33 mouse cellular contexts compared by ENCODE assay signal in genomic region chr13:49762208-49762607, GRCm38 (mm10). TPM values are rescaled to one million over a fixed set of nuclear protein-coding genes. Genes with fewer than 3 reads are reported as not detected.
"Had no signal": no experiment of that assay in that cellular context is flagged by ENCODE, and none has a peak within 500 bp of the region (broad histone marks: within the 10 kb centered on the region; RNA-seq: fewer than 3 reads in every experiment).

No protein-coding gene starts in this region.

- H3K9ac ChIP-seq: kidney, embryonic 15.5 days; liver, embryonic 13.5 days had no signal

- H3K36me3 ChIP-seq: kidney, embryonic 15.5 days; liver, embryonic 13.5 days had no signal

- H3K27me3 ChIP-seq: kidney, embryonic 15.5 days; liver, embryonic 13.5 days had no signal

- H3K27ac ChIP-seq: kidney, embryonic 15.5 days; left cerebral cortex, adult 2 months; liver, embryonic 13.5 days; stomach, postnatal 0 days had no signal

- H3K9me3 ChIP-seq: kidney, embryonic 15.5 days; liver, embryonic 13.5 days had no signal

- H3K4me1 ChIP-seq: kidney, embryonic 15.5 days had no signal

- H3K4me3 ChIP-seq: kidney, embryonic 15.5 days; left cerebral cortex, adult 2 months; liver, embryonic 13.5 days had no signal

- DNase-seq: kidney, adult 2 months; kidney, postnatal 10 days; kidney, postnatal 36 days; liver, embryonic 13.5 days; lung, adult 2 months; lung, postnatal 14 days; lung, postnatal 4 days; midbrain, embryonic 14.5 days; right cerebral cortex, adult 18-20 months; right cerebral cortex, postnatal 14 days; right cerebral cortex, postnatal 4 days; thymus, adult 2 months; thymus, postnatal 14 days; thymus, postnatal 4 days had no signal

- H3K4me2 ChIP-seq: kidney, embryonic 15.5 days; liver, embryonic 13.5 days; midbrain, embryonic 11.5 days had no signal

RNA-seq across cellular contexts. Expression of gene Gm30302, which starts 36.6 kb away (rescaled TPM):
- total RNA-seq: layer of hippocampus, adult 18-20 months; layer of hippocampus, postnatal 25 days; left cerebral cortex, adult 2 months; left cerebral cortex, postnatal 10 days; left cerebral cortex, postnatal 36 days; liver, adult 2 months; megakaryocyte progenitor cell, adult 5-6 weeks; megakaryocyte-erythroid progenitor cell, adult 5-6 weeks; midbrain, postnatal 0 days had no signal
- polyA plus RNA-seq: kidney, adult 2 months; kidney, embryonic 15.5 days; limb, embryonic 11.5 days; limb, embryonic 14.5 days; liver, adult 2 months; liver, embryonic 13.5 days; liver, embryonic 16.5 days; lung, adult 2 months; lung, embryonic 16.5 days; midbrain, embryonic 11.5 days; midbrain, embryonic 14.5 days; midbrain, postnatal 0 days; neural tube, embryonic 11.5 days; neural tube, embryonic 14.5 days; stomach, embryonic 14.5 days; stomach, postnatal 0 days; thymus, adult 2 months had no signal
